Mouse (Mus musculus) natural killer cell, adult 2 months (primary cell): ENCODE data around the gene Ccdc159.

Experiments
- DNase-seq, 2 experiments: peaks; one replicate each; pipeline ENCODE4 v3.0.0; 2022; ENCODE audit warnings: low spot score in 2 of 2

The Ccdc159 gene

DNA sequence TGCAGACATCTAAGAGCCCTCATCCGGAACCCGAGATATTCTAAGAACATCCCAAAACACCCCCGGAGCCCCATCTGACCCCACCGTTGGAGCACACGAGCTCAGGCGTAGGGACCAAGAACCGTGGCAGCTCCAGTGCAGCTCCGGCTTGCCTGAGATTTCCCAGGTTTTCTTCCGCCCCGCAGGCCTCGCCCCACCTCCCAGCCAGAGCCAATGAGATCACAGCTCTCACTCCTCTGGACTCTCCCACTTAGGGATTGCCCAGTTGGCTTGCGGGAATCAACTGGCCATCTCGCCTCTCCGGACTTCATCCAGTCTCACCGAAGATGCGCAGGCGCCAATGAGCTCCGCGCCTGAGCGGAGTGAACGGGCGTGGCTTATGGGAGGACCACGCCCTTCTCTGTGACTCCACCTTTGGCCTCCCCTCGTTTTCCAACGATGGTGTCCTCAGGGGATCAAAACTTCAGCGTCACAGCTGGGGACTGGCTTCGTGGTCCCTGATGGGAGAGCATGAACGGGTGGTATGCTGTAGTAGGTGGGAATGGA is at the start of gene Ccdc159, which contains the start of gene Tmem205:
Gene Ccdc159 (plus strand): TSS at position 264 of the 546 bp plus-strand sequence.
Gene Tmem205 (minus strand): TSS at position 349 of the 546 bp plus-strand sequence.
- DNase-seq, result no peak

DNA sequence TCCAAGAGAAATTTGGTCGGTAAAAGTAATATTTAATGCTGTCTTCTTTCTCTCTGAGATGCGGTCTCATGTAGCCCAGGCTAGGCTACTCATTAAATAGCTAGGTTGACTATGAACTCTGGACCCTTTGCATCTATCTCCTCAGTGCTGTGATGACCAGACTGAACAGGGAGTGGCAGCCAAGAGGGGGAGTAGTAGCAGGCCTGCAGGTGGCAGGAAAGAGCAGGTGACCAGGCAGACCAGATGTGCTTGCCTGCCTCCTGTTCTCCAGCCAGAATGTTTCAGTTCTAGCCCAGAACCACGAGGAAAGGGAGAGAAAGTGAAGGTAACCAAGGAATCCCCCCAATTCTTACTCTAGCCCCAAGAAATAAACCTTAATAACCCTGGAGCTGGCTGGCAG is 38.0 kb upstream of the Ccdc159 start:
- DNase-seq, result no peak

DNA sequence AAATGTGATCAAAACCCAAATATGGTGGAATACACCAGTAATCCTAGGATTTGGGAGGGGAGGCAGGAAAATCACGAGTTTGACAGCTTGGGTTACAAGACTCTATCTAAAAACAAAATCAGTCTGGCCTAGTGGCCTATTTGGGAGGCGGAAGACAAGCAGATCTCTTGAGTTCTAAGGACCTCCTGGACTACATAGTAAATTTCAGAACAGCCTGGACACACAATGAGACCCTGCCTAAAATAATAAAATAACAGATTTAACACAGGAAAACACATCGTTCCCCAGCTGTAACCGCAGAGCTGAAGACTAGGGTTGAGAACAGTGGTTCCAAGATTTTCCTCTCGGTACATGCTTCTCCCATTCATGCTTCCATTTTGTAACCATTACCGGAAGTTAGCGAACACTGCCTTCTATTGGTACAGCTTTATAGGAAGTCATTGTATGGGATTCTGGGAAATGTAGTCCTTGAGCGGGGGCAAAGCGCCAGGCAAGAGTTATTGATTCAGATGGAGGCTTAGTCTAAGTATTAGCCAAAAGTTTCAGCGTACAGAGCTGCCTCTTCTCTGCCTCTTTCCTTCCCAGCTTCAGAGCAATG is 25.9 kb upstream of the Ccdc159 start:
- DNase-seq, result peak; percentile 30 to 33

DNA sequence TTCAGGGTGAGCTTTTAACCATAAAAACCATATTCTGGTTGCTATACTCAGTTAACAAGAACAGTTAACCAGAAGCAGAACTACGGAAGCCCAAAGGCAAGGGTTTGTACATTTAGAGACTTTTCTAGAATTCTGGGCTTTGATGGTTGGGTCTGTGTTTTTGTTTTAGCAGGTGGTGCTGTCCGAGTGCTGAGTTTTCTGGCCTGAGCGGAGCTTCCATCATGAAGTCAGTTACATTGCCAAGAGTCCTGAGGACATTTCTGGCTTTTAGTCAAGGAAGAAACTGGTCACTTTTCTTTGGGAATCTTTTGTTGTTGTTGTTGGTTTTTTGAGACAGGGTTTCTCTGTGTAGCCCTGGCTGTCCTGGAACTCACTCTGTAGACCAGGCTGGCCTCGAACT is 23.2 kb upstream of the Ccdc159 start:
- DNase-seq, result no peak

DNA sequence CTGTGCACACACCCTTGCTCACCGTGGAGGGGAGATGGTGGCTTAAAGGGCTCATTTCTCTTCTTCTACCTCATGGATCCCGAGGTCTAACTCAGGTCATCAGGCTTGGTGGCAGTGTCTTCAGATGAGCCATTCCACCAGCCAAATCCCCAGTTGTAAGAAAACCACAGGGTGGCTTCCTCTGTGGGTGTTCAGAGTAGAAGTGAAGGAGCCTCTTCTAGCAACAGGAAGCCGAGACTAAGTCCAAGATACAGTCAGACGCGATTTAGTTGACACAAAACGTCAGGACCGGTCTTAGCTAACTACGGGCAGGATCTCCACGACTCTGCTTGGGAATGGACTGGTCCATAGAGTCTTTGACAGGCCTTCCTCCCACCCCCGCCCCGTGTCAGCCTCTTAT is 19.1 kb upstream of the Ccdc159 start:
- DNase-seq, result no peak

DNA sequence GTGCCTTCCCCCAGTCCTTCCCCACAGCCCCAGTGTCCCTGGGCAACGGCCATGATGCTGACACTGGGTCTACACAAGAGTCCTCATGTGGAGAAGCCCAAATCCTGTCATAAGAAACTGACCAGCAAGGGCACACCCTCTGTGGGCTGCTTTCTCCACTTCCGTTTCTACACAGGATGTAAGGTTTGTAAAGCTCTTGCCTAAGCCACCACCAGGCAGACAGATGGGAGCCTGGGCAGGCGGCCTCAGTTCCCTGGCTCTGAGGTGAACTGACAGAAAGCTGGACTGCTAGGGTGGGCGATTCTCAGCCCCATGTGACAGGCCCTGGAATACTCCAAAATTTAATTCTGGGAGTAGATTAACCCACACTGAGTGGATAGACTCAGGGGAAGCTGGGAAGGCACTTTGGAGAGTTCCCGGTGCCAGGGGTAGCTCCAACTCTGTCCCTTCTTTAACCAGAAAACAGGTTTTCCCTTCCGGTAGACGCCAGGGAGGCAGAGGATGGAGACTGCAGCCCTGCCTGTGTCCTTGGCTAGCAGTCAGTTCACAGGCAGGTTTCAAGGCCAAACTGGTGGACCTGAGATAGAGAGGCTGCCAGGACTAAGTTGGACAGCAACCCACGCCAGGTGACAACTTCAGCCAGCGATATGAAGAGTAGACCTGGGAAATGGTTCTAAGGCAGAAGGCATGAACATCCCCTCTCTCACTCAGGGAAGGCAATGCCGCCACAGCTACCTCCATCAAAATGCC is 17.6 kb upstream of the Ccdc159 start:
- DNase-seq, result peak; percentile 22 to 27

DNA sequence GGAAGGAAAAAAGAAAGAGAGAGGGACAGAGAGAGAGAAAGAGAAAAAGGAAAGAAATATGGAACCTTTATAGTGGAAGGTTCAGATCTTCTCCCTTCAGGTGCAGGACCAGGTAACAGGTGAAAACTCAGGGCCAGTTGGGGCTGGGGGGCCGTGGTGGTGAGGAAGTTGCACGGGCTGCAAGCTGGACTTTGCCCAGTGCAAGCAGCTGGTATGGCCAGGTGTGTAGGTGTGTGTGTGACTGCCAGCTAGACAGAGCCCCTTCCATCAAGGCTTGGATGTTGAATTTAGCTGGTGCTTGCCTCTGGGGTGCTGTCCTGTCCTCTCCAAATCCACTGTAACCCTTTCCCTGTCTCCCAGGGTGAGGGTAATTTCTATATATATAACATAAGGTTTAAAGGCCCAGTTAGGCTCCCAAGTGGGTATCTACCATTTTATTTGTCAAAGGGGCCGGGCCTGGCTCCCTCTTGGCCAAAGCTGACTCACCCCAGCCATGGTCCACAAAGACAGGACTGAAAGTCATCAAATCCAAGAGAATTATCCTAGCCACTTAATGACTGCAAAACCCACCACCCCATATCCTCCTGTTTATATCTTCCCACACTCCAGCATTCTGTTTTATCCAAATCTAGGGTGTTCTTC is 10.3 kb upstream of the Ccdc159 start:
- no peak for DNase-seq

DNA sequence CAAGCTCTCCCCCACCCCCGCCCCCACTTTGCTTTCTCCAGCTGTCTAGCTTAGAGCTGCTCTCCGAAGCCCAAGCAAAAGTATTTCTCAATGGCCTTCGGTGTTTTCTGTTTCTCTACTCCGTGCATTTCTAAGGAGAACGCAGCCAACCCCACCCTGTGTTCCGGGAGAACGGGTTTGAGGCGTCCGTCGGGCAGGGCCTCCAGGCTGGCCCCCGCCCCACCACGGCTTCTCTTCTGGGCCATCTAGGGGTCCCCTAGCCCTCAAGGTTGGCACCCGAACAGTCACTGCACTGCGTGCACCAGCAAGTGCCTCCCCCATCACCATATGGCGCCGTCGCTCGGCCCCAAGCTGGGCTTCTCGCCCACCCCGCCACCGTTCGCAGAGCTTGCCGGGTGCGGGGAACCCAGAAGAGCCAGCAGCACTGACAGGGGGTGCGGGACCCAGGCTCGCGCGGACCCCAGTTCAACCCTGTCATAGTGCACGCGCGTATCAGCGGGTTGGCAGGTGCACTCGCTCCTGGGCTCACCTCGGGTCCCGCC is 9.7 kb upstream of the Ccdc159 start:
- no peak for DNase-seq

DNA sequence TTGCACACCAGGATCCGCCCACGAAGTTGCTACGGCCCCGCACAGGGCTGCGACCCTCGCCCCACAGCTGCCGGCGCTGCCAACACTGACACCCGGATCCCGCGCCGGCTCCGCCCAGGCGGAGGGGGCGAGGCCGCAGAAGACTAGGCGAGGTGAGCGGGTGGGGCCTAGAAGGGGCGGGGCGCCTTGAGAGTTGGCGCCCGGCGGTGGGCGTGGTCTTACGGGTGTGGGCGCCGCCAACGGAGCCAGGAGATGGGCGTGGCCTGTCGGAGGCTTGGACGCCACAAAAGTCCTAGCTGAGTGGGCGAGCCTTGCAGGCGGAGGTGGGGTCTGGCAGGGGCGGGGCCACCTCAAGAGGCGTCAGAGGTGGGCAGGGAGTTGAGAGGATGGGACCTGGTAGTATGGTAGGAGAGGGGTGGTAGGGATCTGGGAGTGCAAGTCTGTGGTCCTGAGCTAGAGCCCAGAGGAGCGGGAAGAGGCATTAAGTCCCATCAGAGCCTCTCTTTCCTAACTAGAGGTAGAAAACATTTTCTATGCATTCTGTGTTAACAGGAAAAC is 9.2 kb upstream of the Ccdc159 start, which contains the start of gene Rab3d:
Gene Rab3d (minus strand): TSS at position 158 of the 558 bp plus-strand sequence.
- peak; percentile 87 to 92 for DNase-seq

DNA sequence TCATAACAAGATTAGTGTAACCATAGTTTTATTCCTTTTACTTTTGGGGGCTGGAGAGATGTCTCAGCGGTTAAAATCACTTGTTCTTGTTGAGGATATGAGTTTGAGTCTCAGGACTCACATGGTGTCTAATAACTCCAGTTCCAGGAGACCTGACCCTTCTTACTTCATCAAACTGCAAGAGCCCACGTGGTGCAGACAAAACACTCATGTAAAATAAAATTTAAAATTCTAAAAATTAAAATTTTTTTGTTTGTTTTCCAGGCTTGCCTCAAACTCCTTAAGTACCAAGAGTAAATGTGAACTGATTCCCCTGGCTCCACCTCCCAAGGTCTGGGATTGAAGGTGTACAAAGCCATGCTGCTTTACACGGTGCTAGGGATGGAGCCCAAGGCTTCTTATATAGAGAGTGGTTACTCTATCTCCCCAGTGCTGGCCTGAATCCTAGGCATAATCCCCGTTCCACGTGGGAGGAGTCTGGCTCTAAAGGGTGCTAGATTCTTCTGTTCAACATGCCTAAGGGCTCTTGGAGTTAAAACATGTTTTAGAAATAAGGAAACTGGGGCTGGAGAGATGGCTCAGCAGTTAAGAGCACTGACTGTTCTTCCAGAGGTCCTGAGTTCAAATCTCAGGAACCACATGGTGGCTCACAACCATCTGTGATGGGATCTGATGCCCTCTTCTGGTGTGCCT is 8.4 kb upstream of the Ccdc159 start:
- no peak for DNase-seq

DNA sequence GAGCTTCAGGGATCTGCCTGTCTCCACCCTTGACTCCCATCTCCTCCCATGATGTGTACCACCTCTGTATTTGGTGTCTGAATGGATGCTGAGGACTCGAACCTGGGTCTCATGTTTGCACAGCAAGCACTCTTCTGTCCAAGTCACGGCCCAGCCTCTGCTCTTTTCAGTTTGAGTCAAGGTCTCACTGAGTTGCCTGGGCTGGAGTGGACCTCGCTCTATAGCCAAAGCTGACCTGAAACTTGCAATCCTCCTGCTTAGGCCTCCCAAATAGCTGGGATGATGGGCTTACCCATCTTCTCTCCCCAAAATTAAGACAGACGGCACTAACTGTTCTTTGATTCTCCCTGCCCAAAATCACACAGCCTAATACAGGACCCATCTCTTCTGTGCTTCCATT is 4.2 kb upstream of the Ccdc159 start:
- DNase-seq, result no peak

DNA sequence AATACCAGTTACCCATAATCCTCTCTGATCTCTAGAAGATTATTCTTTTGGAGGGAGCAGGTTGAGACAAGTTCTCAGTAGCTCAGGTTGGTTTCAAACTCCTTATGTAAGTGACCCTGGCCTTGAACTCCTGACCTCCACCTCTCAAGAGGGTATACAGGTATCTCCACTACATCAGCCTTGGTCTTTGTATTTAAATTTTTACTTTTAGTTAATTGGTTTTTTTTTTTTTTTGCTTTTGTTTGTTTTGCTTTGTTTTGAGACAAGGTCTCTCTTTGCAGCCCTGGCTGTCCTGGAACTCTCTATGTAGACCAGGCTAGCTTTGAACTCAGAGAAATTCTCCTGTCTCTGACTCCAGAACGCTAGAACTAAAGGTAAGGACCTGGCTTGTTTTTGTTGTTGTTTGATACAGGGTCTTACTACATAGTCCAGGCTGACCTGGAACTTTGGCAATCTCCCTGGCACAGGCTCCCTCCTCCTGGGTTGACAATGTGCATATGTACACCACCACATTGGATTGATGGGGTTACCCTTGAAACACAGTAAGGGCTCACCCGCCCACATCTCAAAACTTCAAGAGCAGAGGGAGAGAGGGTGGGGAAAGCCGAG is 3.7 kb upstream of the Ccdc159 start:
- no peak for DNase-seq

DNA sequence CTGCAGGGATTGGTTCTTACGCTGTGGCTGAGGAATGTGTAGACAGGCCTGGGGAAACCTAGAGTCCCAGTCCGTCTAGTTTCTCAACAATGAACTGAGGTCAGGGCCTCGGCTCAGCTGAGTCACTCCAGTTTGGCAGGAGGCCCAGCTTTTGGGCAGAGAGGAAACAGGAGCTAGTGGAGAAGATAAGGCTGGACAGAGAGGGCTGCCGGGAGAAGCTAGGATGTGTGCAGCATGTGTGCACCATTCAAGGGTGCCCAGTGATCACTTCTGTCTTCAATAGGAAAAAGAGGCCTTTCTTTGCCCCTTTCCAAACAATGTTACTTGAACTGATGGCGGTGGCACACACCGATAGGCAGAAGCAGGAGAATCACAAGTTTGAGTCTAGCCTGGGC is 3.2 kb upstream of the Ccdc159 start:
- no peak for DNase-seq

DNA sequence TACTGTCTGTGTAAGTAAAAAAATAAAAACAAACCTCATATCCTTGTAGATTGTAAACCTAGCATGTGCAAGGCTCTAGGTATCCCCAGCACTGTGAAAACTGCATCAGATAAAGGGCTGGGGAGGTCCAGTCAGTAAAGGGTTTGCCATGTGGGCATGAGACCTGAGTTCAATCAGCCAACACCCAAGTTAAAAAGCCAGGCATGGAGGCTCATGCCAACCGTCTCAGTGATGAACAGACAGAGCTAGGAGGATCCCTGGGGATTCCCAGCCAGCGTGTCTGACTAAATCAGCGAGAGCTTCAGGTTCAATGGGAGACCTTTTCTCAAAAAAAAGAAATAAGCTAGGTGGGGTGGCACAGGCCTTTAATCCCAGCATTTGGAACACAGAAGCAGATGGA is 2.2 kb upstream of the Ccdc159 start:
- DNase-seq, result no peak

DNA sequence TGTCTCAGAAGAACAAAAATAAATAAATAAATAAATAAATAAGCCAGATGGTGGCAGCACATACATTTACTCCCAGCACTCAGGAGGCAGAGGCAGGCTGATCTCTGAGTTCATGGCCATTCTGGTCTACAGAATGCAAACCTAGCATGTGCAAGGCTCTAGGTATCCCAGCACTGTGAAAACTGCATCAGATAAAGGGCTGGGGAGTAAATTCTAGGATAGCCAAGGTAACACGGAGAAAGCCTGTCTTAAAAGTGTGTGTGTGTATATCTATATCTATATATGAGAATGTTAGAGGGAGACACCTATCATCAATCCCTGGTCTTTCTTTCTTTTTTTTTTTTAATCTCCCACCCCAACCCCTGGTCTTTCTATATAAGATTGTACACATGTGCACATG is 1.8 kb upstream of the Ccdc159 start:
- no peak for DNase-seq

DNA sequence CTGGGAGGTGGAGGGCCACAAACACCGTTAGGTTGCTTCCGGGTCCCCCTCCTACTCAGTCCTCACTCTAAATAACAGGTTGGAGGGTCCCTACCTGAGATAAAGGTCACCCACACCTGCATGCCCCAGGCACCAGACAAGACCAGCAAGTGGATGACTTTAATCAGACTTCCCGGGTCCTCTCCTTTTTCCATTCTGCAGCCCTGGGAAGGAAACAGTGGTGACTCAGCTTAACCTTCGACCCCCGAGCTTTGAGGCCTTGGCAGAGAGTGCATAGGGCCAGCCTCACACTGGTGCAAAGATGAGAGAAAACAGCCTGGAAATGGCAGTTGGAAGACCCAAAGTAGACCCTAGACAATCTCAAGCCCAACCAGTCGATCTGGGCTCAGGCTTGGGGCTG is 1.1 kb upstream of the Ccdc159 start:
- no peak for DNase-seq

DNA sequence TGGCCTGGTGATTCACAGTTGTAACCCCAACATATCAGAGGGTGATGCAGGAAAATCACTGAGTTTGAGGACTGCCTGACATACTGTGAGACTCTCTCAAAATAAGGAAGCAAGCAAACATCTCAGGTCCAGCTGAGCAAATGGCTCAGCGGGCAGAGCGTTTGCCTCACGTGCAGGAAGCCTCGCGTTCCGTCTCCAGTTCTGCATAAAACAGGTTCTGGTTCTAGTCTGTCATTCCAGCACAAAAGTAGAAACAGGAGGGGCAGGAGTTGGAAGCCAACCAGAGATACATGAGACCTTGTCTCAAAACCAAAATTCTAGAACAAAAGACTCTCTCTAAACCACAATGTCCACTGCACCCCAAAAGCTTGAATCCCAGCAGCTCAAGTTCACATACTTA is 487 bp upstream of the Ccdc159 start:
- no peak for DNase-seq

DNA sequence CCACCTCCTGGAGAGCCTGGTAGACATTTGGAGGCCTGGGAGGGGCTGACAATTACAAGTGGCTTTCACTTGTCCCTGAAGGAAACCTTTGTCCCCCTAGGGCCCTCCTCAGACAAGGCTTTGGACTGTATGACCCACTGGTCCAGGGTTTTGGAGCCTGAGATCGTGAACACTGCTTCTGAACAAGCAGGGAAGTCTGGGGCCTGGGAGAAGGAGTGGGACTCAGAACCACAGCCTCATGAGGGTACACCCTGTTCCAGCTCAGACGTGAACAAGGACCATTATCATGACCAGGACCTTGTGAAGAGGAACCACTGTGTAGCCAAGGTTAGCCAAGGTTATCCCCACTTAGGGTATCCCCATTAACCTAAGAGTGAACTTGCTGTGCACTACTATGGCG is 1.9 kb downstream of the Ccdc159 start:
- no peak for DNase-seq

DNA sequence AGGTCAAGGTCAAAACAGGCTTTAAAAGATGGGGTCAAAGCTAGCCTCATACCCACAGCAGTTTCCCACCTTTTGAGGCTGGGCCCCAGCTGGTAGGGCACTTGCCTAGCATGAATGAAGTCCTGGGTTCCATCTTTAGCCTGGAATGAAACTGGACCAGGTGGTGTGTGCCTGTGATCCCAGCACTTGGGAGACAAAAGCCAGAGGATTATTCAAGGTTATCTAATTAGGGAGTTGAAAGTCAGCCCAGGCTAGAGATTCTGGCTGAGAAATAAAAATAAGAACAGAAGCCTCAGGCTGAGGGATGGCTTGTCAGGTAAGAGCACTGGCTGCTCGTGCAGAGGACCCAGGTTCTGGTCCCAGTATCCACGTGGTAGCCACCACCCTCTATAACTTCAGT is 4.7 kb downstream of the Ccdc159 start:
- DNase-seq, result no peak

DNA sequence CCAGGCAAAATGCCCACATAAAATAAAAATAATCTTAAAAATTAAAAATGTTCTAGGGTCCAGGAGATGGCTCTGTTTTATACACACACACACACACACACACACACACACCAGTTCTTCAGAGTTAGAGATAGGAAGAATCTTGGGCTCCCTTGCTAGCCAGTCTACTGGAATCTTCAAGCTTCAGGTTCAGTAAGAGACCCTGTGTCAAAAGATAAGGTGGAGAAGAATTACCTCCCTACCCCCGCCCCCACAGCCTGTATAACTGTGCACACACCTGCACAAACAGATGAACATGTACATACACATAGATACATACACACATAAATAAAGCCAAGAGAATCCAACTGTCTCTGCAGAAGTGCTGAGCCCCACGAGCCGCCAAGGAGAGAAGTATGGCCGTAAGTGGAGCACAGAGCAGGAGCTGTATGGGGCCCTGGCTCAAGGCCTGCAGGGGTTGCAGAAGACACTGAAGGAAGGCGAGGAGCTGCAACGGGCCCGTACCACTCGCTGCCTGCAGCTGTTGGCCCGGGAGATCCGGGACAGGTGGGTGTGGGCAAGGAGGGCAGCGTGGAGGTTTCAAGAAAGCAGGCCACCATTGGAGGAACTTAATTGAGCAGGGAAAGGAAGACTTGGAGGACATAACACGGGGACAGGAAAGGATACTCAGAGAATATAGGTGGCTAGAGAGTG is 5.3 kb downstream of the Ccdc159 start:
- no peak for DNase-seq
